Mouse (Mus musculus): ENCODE data around the gene Ugt2a1.
"Not testable (repeated sequence)": the region's sequence is repeated elsewhere in the genome, so short reads cannot be mapped to it uniquely, and the experiment has no call there.

Ugt2a1 gene

DNA sequence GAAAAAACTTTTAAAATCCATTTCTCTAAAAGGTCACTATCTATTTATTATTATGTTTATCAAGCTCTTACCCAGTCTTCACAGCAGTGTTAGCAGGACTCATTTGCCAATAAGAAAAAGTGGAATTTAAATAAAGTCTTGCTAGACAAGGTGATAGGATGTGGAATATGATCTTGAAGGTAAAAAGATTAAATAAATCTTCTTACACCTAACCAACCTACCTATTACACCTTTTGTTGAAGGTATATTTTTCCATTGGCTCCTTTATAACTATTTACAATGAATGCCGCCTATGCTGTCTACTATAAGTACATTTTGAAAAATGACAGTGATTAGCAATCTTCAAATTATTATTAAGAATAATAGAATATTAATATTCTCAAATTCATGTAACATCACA lies at the start of gene Ugt2a1:
Gene Ugt2a1, minus strand, starts transcription at position 101 of the 400 bp plus-strand sequence.
- ATAC-seq (ENCODE audit: low TSS enrichment), result no peak

- ATAC-seq (ENCODE audit: low TSS enrichment), result no peak
Measured at GRCm38 (mm10) chr5:87538111-87538510, 47.4 kb upstream of the Ugt2a1 start, which contains the start of gene Sult1b1. Gene Sult1b1 (minus strand): TSS chr5:87538195.

- ATAC-seq (ENCODE audit: low TSS enrichment), result no peak
Measured at GRCm38 (mm10) chr5:87535994-87536644, 45.4 kb upstream of the Ugt2a1 start.

GRCm38 (mm10) chr5:87532288-87532687 lies 41.6 kb upstream of the Ugt2a1 start:
- ATAC-seq (ENCODE audit: low TSS enrichment), result no peak

DNA sequence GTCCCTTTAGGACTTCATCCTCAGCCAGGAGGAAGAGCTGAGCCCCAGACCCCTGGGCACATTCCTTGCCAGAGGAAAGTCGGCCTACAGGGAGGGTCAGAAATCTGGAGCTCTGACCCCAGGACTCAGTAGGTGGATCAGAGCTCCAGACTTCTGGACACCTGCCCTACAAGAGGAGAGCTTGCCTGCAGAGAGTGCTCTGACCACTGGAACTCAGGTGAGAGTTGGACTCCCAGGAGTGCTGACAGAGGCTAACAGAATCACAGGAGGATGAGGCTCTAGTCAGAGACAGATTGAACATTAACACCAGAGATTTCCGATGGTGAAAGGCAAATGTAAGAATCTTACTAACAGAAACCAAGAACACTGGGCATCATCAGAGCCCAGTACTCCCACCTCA lies 32.9 kb upstream of the Ugt2a1 start:
- ATAC-seq (ENCODE audit: low TSS enrichment), result not testable (repeated sequence)

DNA sequence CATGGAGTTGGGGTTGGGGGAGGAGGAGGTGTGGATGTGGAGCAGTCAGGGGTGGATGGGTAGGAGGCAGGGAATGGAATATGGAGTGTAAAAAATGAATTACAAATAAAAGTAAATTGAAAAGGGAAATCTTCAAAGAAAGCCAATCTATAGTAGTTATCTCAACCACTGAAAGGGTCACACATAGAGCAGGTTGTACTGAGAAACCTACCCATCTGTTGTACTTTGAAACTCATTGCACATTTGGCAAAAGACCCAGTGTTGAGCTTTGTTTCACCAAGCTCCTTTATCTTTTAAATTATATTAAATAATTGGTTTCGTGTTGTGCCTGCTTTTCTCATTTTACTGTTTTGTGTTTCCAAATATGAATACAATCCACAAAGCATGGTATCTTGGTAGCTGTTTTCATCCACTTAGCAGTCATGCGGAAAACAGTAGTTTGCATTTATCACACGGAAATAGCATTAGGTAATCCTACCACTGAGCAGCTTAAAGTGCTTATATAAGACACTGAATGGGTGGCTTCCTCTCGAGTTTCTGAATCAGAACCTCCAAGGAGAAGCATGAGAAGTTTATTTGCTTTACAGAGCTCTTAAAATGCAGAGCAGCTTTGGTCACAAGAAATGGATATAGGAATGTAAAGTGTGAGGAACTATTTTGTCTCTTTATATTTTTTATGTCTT lies 15.2 kb upstream of the Ugt2a1 start:
- peak; percentile 84 for ATAC-seq (ENCODE audit: low TSS enrichment)

DNA sequence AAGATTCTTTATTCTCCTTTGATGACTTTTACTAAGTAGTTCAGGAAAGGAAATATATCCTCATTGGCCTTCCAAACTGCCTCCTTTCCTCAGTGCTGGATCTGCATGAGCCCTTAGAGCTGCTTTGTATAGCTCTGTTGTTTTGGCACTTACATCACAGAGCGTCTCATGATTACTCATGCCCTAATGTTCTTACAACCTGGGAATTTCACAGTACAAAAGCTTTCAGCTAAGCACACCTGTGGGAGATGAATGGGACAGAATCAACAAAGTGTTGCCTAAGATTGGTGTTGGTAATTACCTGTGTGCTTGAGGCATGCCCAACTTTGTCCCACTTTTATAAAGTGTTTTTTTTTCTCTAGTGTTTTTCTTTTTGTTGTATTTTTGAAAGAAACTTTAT lies 12.0 kb upstream of the Ugt2a1 start:
- no peak for ATAC-seq (ENCODE audit: low TSS enrichment)

- ATAC-seq (ENCODE audit: low TSS enrichment), result no peak
Measured at GRCm38 (mm10) chr5:87499341-87499740, 8.7 kb upstream of the Ugt2a1 start.

DNA sequence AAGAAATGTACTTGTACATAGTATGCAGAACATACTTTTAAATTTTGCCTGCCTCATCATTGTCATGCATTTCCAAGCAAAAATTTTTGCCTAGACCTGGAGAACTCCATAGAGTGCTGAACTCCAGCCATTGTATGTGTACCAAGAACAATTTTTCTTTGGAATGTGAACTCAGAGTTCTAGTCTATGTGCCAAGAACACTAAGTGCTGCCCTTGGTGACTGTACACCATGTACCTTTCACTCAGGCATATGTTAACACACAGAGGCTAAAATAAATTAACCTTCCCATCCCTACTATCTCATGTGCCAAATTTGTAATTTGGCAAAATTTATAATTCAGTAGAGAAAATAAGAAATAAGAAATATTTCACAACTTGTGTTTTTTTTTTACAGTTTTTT lies 8.3 kb upstream of the Ugt2a1 start:
- no peak for ATAC-seq (ENCODE audit: low TSS enrichment)

DNA sequence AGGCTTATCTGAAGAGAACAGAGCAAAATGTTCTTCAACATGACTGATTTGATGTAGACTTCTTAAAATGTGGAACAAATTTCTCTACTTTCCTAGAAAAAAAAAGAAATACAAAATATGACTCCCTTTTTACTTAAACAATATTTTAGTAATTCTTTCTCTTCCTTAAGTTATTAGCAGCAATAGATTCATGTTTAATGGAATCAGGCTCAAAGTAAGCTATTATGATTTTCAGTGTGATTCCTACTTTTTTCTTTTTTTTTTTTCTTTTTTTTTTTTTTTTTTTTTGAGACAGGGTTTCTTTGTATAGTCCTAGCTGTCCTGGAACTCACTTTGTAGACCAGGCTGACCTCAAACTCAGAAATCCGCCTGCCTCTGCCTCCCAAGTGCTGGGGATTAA lies 4.0 kb downstream of the Ugt2a1 start, which contains the start of gene Gm43638:
Gene Gm43638, minus strand, starts transcription at position 101 of the 400 bp plus-strand sequence.
- ATAC-seq (ENCODE audit: low TSS enrichment), result not testable (repeated sequence)

DNA sequence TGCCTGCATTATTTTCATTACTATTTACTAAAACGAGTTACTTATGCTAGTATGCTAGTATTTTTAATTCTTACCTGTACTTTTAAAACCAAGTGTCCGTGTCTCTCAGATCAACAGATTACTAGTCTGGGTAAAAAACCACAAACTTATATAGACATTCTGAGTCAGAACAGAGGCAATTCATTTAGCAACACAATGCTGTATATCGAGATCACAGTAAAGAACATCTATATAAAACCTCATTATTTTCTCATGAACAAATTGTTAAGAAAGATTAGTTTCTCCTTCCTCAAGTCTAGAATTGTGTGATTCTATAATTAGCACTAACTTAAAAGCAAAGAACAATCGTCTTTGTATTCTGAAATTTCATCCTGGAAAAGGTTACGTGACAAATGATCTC lies 8.5 kb downstream of the Ugt2a1 start, which contains the start of gene Ugt2a2:
Gene Ugt2a2, minus strand, starts transcription at position 101 of the 400 bp plus-strand sequence.
- no peak for ATAC-seq (ENCODE audit: low TSS enrichment)

DNA sequence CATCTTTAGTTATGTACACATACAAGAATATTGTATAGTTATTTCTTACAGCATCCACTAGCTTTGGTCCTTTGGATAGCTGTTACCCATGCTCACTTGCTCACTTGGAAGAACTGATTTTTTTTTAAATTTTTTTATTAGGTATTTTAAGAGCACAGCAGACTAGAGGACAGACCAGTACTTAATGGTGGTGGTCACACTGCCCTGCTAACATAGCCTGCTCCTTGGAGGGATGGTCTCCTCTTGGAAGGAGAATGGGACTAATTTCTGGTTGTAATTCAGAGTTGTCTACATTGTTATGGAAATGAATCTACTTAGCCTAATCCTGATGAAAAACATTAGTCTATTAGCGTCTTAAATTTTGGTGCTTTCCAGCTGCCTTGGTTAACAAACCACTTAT lies 31.9 kb downstream of the Ugt2a1 start:
- no peak for ATAC-seq (ENCODE audit: low TSS enrichment)

DNA sequence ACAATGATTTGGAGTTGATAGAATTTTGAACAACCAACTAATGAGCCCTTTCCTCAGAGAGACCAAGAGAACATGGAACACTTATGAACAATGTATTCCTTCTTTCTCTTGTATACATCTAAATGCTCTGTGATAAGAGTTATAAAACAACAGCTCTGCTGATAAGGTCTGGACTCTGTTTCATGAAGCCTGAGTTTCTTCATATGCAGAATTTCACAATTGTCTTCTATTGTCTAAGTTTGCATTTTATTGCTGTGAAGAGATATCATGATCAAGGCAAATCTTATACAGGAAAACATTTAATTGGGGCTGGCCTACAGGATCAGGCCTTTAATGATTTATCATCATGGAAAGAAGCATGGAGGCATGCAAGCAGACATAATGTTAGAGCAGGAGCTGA lies 33.0 kb downstream of the Ugt2a1 start:
- ATAC-seq (ENCODE audit: low TSS enrichment), result no peak

DNA sequence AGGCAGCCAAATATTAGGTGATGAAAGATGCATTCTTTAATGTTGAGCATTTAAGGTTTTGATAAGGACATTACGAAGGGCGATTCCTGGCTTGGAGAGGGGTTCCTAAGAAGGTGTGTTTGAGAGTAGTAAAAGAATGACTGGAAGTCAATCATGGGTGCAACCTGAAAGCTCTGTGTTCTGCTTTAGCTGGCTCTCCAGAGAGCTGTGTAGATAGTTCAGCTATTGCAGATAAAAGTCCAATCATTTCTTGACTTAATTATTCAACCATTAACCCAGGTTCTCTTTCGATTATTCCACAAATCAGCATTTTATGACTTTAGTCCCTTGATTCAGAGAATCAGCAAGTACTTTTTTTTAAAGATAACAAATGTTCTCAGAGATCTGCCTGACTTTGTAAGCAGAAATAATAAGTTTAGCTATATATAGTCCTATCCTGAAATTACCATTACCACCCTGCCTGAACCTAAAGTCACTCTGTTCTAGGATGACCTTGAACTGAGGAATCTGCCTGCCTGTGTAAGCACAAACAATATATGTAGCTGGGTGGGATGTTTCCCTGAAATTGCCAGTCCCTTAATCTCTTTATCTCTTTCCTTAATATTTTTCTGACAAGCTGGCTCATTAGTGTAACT lies 34.3 kb downstream of the Ugt2a1 start:
- no peak for ATAC-seq (ENCODE audit: low TSS enrichment)

GRCm38 (mm10) chr5:87455519-87455918 lies 35.2 kb downstream of the Ugt2a1 start:
- no peak for ATAC-seq (ENCODE audit: low TSS enrichment)

GRCm38 (mm10) chr5:87452514-87452913 lies 38.2 kb downstream of the Ugt2a1 start:
- ATAC-seq (ENCODE audit: low TSS enrichment), result not testable (repeated sequence)

- ATAC-seq (ENCODE audit: low TSS enrichment), result peak; percentile 94
Measured at GRCm38 (mm10) chr5:87436264-87436663, 54.4 kb downstream of the Ugt2a1 start.

DNA sequence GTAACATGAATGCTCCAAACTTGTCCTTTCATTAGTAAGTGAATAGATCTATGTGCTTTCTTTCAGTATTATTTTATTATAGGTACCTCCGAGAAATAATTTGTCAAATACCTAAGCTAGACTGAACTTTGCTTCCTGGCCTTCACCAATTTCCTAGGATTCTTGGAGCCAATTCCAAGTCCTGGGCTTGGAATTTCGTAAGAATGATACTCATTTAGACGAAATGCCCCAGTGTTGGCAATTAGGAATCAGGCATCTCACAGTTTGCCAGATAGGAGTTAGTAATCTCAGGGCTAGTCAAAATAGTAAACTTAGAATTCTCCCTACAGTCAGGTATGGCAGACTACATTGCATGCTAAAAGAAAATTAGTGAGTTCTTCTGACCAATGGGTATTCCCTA lies 65.0 kb downstream of the Ugt2a1 start:
- ATAC-seq (ENCODE audit: low TSS enrichment), result no peak

- ATAC-seq (ENCODE audit: low TSS enrichment), result not testable (repeated sequence)
Measured at GRCm38 (mm10) chr5:87424041-87424440, 66.6 kb downstream of the Ugt2a1 start, which contains the start of gene Ugt2b38. Gene Ugt2b38 (minus strand): TSS chr5:87424203.

Data from frontal cortex, adult (tissue).